Mouse (Mus musculus) frontal cortex, postnatal 36 days (tissue): ENCODE measurements around the gene Gm10945.

ENCODE experiments used
- DNase-seq, 2 experiments: peaks; one replicate each; pipeline ENCODE4 v3.0.0; 2022; ENCODE audit warnings: low spot score in 2 of 2

Gm10945 gene

DNA sequence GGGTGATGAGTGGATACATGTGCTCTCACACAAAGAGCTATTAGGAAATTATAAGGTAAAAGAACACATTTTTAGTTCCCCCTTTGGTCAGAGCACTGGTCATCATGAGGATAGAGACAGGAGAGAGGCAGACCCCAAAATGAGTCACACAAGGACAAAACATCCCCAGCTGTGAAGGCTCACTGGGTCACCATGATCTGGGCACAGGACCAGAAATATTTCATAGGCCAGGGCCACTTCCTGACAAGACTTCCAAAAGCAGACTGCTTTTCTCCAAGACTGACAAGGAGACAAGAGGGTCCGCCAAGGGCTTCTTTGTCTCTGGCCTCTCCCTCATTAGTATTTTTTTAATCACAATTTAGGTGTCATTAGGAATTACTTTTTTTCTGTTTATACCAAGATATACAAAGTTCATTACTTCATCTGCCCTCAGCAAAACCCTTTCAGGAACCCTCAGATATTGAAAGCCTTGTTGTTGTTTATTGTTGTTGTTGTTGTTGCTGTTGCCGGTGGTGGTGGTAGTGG is at the start of gene Gm10945:
Gene Gm10945, minus strand, starts transcription at position 475 of the 525 bp plus-strand sequence.
- DNase-seq = no peak

- DNase-seq = no peak
Observed at GRCm38 (mm10) chr10:6790226-6790625, 28.7 kb upstream of the Gm10945 start.

DNA sequence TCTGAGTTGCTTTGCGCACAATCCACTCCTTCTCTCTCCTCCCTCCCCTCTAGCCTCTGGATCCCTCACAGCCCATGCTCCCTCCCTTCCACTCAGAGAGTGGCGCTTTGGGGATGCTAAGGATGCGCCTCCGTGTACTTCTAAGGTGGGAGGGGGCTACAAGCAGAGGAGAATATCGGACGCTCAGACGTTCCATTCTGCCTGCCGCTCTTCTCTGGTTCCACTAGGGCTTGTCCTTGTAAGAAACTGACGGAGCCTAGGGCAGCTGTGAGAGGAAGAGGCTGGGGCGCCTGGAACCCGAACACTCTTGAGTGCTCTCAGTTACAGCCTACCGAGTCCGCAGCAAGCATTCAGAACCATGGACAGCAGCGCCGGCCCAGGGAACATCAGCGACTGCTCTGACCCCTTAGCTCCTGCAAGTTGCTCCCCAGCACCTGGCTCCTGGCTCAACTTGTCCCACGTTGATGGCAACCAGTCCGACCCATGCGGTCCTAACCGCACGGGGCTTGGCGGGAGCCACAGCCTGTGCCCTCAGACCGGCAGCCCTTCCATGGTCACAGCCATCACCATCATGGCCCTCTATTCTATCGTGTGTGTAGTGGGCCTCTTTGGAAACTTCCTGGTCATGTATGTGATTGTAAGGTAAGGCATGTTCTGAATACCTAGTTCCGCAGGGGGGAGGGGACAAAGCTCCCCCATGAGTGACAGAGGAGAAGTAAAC is 27.1 kb upstream of the Gm10945 start:
- DNase-seq = peak; percentile 22 to 31

DNA sequence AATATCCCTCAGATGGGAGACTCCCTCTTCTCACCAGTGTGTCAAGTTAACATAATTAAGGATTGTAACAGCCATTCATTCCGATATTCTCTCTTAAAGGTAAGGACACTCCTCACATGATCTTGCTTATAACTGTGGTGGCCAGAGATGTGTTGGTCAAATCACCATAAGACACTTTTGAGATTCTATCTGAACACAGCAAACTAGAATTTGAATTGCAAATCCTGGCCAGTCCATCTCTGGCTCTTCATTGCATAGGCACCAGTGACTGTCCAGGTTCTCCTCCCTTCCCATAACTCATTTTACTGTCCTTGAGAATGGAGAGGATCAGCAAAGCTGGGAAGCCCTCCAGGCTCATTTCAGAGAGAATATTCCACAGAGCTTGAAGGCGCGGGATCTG is 3.4 kb downstream of the Gm10945 start, which contains the start of gene Oprm1:
Gene Oprm1, plus strand, starts transcription at position 301 of the 400 bp plus-strand sequence.
- no peak for DNase-seq

- no peak for DNase-seq
Observed at GRCm38 (mm10) chr10:6753375-6753774, 8.2 kb downstream of the Gm10945 start.

DNA sequence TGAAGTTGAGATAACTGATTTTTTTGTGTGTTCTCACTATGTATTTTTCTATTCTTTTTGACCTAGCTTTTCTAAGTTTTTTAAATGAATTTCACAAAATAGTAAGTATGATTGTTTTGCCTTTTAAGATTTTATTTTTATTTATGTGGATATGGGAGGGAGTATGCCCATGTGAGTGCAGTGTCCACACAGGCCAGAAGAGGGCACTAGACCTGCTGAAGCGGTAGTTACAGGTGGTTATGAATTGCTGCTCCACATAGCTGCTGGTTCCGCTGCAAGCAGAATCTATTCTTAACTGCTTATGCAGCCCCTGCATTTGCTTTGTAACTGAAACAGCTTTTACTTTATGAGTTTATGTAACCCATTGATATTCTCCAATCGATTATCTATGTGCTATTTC is 33.1 kb downstream of the Gm10945 start:
- DNase-seq = no peak

DNA sequence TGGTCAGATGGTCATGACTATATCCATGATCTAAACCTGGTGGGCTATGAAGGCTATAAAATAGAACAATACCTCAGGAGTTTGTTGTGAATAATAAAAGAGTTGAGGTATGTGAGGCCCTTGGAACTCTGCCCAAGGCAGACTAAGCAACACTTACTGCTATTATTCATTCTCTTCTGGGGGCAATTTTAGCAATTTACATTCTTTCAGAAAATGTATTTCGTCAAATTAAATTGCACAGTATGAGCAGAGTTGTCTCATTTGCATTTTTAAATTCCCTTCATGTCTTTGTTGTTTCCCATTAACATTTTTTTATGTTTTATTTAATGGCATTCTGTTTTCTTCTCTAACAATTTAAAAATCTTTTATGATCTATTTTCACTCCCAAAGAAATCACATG is 37.8 kb downstream of the Gm10945 start:
- DNase-seq = no peak

DNA sequence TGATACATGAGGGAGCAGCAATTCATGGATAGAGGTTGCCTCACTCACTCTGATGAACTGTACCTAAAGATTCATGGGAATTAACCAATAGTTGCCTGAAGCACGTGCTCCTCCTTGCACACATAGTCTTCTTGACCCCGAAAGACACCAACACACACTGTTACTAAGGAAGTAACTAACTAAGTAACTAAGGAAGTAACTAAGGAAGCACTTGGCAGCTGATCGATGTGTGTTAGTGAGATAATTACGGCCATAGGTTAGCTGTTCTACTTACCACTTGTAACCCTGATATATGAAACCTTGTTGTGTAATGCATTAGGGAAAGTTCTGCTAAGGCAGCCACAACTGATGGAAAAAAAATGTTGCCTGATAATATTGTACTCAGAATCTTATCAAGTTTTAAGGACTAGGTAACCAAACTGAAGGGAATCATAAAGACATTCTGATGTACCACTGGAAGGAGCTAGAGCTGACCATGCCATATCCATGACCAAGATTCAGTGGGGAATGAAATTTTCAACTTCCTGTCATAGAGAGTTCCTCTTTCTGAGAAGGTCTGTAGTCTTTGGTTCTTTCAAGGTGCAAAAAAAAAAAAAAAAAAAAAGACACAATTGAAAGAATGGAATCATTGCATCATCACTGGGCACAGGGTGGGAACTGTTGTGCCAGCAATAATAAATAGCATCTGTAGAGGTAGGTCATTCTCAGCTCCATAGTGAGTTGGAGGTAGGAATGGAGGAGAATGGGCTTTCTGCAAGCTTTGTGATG is 44.2 kb downstream of the Gm10945 start:
- no peak for DNase-seq

DNA sequence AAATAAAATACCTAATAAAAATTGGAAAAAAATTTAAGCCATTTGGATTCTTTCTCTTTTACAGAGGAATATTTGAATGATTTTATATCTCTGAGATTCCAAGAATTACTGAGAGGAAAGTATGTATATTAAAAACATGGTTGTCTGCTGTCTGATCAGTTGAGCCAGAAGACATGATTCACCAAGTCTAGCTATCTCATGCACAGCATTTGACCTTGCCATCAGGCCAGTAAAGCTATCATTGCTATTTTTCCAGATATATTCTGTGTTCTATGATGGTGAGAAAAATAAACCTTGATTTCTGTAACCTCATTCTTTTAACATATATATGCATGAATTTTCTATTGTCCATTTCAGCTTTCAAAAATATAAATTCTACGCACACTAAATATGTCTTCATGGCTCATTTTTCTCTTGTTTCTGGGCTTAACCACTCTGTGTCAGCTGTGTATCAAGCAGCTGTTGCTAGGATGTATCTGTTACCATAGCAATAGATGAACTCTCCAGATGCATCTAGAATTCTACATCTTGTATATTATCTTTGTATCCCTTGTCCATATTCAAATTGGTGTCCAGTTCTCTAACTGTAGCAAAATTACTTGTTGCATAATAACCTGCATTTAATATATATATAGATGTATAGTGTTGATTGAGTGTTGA is 56.2 kb downstream of the Gm10945 start:
- DNase-seq = no peak

- peak; percentile 40 to 68 for DNase-seq
Observed at GRCm38 (mm10) chr10:6694218-6694850, 67.2 kb downstream of the Gm10945 start.
